Mouse (Mus musculus) erythroblast, embryonic 14.5 days (primary cell): Measurements from ENCODE around the gene Gm49361. TPM values are rescaled to one million over a fixed set of nuclear protein-coding genes. Genes with fewer than 3 reads are reported as not detected.
"Not testable (repeated sequence)": the region's sequence is repeated elsewhere in the genome, so short reads cannot be mapped to it uniquely, and the experiment has no call there.

Experiments
- H3K27me3 ChIP-seq: 2 replicates; pipeline ENCODE4 v1.6.1; 2012; ENCODE audit warnings: inconsistent platforms; ENCODE audit not compliant: control insufficient read depth
- H3K36me3 ChIP-seq: 2 replicates; pipeline ENCODE4 v1.6.1; 2012; ENCODE audit warnings: mild to moderate bottlenecking, inconsistent platforms; ENCODE audit not compliant: control insufficient read depth
- H3K4me1 ChIP-seq: 2 replicates; pipeline ENCODE4 v1.6.1; 2012; ENCODE audit warnings: inconsistent platforms; ENCODE audit not compliant: control insufficient read depth
- H3K4me3 ChIP-seq: replicated peaks from 2 replicates; pipeline ENCODE3; 2012; ENCODE audit warnings: moderate library complexity, mild to moderate bottlenecking, inconsistent platforms
- H3K9me3 ChIP-seq: 2 replicates; pipeline ENCODE4 v1.6.1; 2012; ENCODE audit warnings: low read length, inconsistent platforms, mixed read lengths; ENCODE audit not compliant: control insufficient read depth
- GATA1 ChIP-seq: IDR thresholded peaks from 2 replicates; pipeline ENCODE4 v1.6.1; 2012; ENCODE audit warnings: low read length, inconsistent platforms, mixed read lengths
- TAL1 ChIP-seq: IDR thresholded peaks from 3 replicates; pipeline ENCODE4 v1.6.1; 2012; ENCODE audit warnings: low read length, inconsistent platforms, mixed read lengths
- polyA plus RNA-seq: library from polyadenylated mRNA; stranded (reverse); fragments of >175 nt; gene quantifications from 2 replicates; pipeline ENCODE4 v1.2.3, GENCODE M21; 2012

The Gm49361 gene
- polyA plus RNA-seq, 1 experiment: 0.20 TPM

DNA sequence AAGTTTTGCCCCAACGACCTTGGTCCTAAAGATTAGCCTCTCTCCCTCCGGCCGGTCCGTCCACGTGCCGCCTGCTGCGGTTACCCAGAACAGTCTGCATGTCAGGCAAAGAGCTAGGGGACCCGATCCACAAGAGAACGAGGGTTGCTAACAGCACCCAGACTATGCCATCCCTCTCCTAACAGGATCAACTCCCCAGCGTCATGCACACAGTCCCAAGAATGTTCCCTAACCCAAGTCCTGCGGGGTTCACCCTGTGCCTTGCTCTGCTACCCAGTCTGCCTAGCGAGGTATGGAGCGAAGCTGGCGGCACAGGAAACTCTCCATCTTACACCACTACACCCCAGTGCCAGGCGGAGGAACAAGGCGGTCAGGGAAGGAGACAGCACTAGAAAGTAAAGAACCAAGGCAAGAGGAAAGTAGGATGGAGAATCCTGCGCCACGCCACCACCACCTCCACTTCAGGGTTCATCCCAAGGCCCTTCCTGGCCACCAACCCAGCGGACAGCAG lies 81.5 kb downstream of the Gm49361 start:
- no peak for TF ChIP-seq GATA1
- no peak for TF ChIP-seq TAL1
- Histone ChIP-seq H3K27me3 (no peaks in the 10 kb centered on the region), H3K36me3 (peaks cover 25% of the 10 kb centered on the region), H3K9me3 (no peaks in the 10 kb centered on the region), H3K4me1 (peaks cover 48% of the 10 kb centered on the region), H3K4me3 (peak overlapping the region; percentile 68)

GRCm38 (mm10) chr14:57663630-57664029 lies 82.3 kb downstream of the Gm49361 start:
- no peaks in the 10 kb centered on the region for H3K27me3 ChIP-seq
- H3K36me3 ChIP-seq: peaks cover 27% of the 10 kb centered on the region
- H3K4me1 ChIP-seq: peaks cover 50% of the 10 kb centered on the region
- TF ChIP-seq TAL1 (no peak), GATA1 (no peak)
- no peaks in the 10 kb centered on the region for H3K9me3 ChIP-seq
- peak overlapping the region; percentile 68 for H3K4me3 ChIP-seq

GRCm38 (mm10) chr14:57658301-57658700 lies 87.6 kb downstream of the Gm49361 start:
- Histone ChIP-seq H3K4me1 (peaks cover 48% of the 10 kb centered on the region), H3K4me3 (no peak overlapping the region), H3K27me3 (no peaks in the 10 kb centered on the region), H3K36me3 (peaks cover 52% of the 10 kb centered on the region), H3K9me3 (peaks cover 4% of the 10 kb centered on the region)
- TF ChIP-seq GATA1 (no peak), TAL1 (no peak)

DNA sequence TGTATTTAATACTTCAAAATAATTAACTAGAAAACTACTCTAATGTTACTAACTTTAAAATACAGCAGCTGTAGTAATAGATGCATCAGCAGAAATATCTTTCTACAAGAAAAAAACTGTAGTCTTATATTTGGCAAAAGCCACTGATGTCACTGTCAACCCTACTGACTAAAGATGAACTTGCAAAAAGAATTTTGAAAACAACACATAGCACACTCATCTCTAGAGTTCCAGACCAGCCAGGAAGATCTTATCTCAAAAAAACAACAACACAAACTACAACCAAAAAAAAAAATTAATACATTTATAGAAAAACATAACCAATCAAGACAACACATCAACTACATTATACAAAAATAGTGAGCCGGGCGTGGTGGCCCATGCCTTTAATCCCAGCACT lies 88.4 kb downstream of the Gm49361 start:
- Histone ChIP-seq H3K4me3 (no peak overlapping the region), H3K27me3 (no peaks in the 10 kb centered on the region), H3K4me1 (peaks cover 40% of the 10 kb centered on the region), H3K9me3 (peaks cover 4% of the 10 kb centered on the region), H3K36me3 (peaks cover 56% of the 10 kb centered on the region)
- TF ChIP-seq TAL1 (no peak), GATA1 (no peak)

GRCm38 (mm10) chr14:57656519-57656918 lies 89.4 kb downstream of the Gm49361 start:
- not testable (repeated sequence) for H3K4me3 ChIP-seq, H3K9me3 ChIP-seq
- peaks cover 31% of the 10 kb centered on the region for H3K4me1 ChIP-seq

DNA sequence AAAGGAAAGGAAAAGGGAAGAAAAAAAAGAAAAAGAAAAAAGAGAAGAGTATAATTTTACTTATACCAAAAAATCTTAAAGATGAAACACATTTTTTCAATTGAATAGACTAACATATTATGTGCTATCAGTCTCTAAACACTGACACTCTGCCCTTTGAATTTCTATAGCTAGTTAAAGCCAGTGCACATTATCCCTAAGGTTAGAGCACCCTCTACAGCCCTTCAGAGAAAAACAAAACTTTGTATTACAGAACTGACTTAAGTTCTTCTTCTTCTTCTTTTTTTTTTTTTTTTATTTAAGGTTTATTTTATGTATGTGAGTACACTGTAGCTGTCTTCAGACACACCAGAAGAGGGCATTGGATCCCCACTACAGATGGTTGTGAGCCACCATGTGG lies 96.4 kb downstream of the Gm49361 start:
- Histone ChIP-seq H3K27me3 (no peaks in the 10 kb centered on the region), H3K4me3 (no peak overlapping the region), H3K9me3 (no peaks in the 10 kb centered on the region), H3K4me1 (peaks cover 3% of the 10 kb centered on the region; the same call in 1 of the 2 replicates), H3K36me3 (peaks cover 60% of the 10 kb centered on the region)
- no peak for TF ChIP-seq GATA1
- no peak for TF ChIP-seq TAL1

More at GRCm38 (mm10) chr14:57656519-57656918, 89.4 kb downstream of the Gm49361 start:
- H3K36me3 ChIP-seq: peaks cover 50% of the 10 kb centered on the region
- not testable (repeated sequence) for H3K27me3 ChIP-seq

GRCm38 (mm10) chr14:57646155-57646554 lies 99.7 kb downstream of the Gm49361 start:
- H3K36me3 ChIP-seq: peaks cover 67% of the 10 kb centered on the region
- peaks cover 2% of the 10 kb centered on the region; the same call in 1 of the 2 replicates for H3K4me1 ChIP-seq

GRCm38 (mm10) chr14:57639153-57639552 lies 106.8 kb downstream of the Gm49361 start:
- no peak for TF ChIP-seq GATA1
- TF ChIP-seq TAL1: no peak
- Histone ChIP-seq H3K27me3 (no peaks in the 10 kb centered on the region), H3K4me1 (peaks cover 5% of the 10 kb centered on the region), H3K4me3 (no peak overlapping the region), H3K36me3 (peaks cover 71% of the 10 kb centered on the region), H3K9me3 (no peaks in the 10 kb centered on the region)

More at GRCm38 (mm10) chr14:57646155-57646554, 99.7 kb downstream of the Gm49361 start:
- Histone ChIP-seq H3K9me3 (no peaks in the 10 kb centered on the region), H3K4me3 (no peak overlapping the region), H3K27me3 (no peaks in the 10 kb centered on the region)
- TF ChIP-seq TAL1 (no peak), GATA1 (no peak)

DNA sequence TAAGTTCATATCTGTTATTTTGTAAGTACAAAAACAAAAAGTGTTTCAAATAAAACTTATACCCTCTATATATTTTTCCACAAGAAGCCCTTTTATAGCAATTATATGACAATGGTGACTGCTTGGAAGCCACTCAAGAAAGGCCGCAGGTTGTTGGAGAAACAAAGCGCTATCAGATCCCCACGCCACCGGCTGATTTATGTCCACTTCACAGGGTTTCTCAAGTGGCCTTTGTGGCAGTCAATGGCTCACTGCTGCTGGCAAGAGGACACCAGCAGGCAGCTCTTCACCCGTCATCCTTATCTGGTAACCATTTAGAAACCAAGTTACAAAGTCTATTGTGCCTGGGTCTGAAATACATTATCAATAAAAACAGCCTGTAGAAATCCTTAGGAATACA lies 111.8 kb downstream of the Gm49361 start:
- no peak overlapping the region for H3K4me3 ChIP-seq
- H3K9me3 ChIP-seq: no peaks in the 10 kb centered on the region
- peaks cover 3% of the 10 kb centered on the region for H3K4me1 ChIP-seq
- peaks cover 59% of the 10 kb centered on the region for H3K36me3 ChIP-seq
- H3K27me3 ChIP-seq: no peaks in the 10 kb centered on the region
- no peak for TF ChIP-seq TAL1
- TF ChIP-seq GATA1: no peak

DNA sequence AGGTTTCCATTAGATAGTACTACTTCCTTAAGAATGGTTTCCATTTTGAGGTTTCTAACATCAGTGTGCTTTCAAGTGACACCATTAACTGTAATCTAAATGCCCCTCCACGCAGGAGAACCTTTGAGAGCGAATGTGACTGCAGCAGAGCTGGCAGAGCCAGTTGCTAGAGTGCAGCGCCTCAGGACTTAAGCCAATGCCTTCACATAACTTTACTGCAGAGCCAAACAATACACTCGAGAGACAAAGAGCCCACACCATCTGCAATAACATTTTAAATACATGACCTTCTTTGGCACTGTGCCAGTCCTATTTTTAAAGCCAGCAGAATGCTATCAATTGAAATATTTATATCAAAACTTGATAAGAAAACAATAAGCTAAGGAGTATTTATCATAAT lies 116.3 kb downstream of the Gm49361 start:
- TF ChIP-seq GATA1: no peak
- TF ChIP-seq TAL1: no peak
- peaks cover 70% of the 10 kb centered on the region for H3K36me3 ChIP-seq
- no peak overlapping the region for H3K4me3 ChIP-seq
- no peaks in the 10 kb centered on the region for H3K9me3 ChIP-seq
- no peaks in the 10 kb centered on the region for H3K4me1 ChIP-seq
- H3K27me3 ChIP-seq: no peaks in the 10 kb centered on the region

- Histone ChIP-seq H3K27me3 (no peaks in the 10 kb centered on the region), H3K9me3 (no peaks in the 10 kb centered on the region), H3K4me1 (peaks cover 19% of the 10 kb centered on the region), H3K4me3 (no peak overlapping the region), H3K36me3 (peaks cover 87% of the 10 kb centered on the region)
- TF ChIP-seq TAL1 (peak; percentile 51; the same call in 2 of the 3 replicates), GATA1 (no peak)
These were observed 123.0 kb downstream of the Gm49361 start for GRCm38 (mm10) chr14:57622934-57623333.
